Mouse (Mus musculus) lung, adult 2 months (tissue): Measurements from ENCODE around the gene 1810009J06Rik. TPM values are rescaled to one million over a fixed set of nuclear protein-coding genes. Genes with fewer than 3 reads are reported as not detected.
"Not testable (repeated sequence)": the region's sequence is repeated elsewhere in the genome, so short reads cannot be mapped to it uniquely, and the experiment has no call there.

Source experiments
- DNase-seq: peaks from one replicate; pipeline ENCODE4 v3.0.0; 2022
- H3K4me1 ChIP-seq: fragments of 200-500 bp; 2 replicates; pipeline ENCODE4 v1.6.1; 2011; ENCODE audit warnings: low read length; ENCODE audit not compliant: control insufficient read depth, insufficient read depth
- H3K4me3 ChIP-seq: fragments of 200-500 bp; replicated peaks from 2 replicates; pipeline ENCODE3; 2011; ENCODE audit warnings: low read depth, mild to moderate bottlenecking, control low read depth, low read length; ENCODE audit errors: extremely low read depth
- CTCF ChIP-seq: fragments of 200-500 bp; IDR thresholded peaks from 2 replicates; pipeline ENCODE4 v1.5.1; 2011; ENCODE audit warnings: mild to moderate bottlenecking, low read length, control low read depth; ENCODE audit not compliant: insufficient read depth
- POLR2A ChIP-seq: fragments of 200-500 bp; IDR thresholded peaks from 2 replicates; pipeline ENCODE4 v1.6.1; 2011; ENCODE audit warnings: low read depth, mild to moderate bottlenecking, control low read depth, low read length, borderline replicate concordance; ENCODE audit errors: extremely low read depth
- WGBS: fragments of 180-500 bp; shearing (Covaris S2); methylation state at CpG from one replicate; pipeline ENCODE4 v1.1.7; 2018; 5-methylcytosine and 5-hydroxymethylcytosine counted together
- polyA plus RNA-seq: library from polyadenylated mRNA; depleted of rRNA; stranded (reverse); fragments of >200 nt; gene quantifications from 2 replicates; pipeline ENCODE4 v1.2.3, GENCODE M21; 2012; rRNA removed

The 1810009J06Rik gene
- not detected in 2 replicates for polyA plus RNA-seq

GRCm38 (mm10) chr6:40964454-40964853 is at the start of gene 1810009J06Rik:
1810009J06Rik (plus strand) TSS chr6:40964754.
- H3K4me3 ChIP-seq, H3K4me1 ChIP-seq, DNase-seq: not testable (repeated sequence)
- 87% methylated on average over 2 of the region's 2 CpGs for WGBS

GRCm38 (mm10) chr6:40919954-40920353 is 44.6 kb upstream of the 1810009J06Rik start:
- no peak for DNase-seq
- whole genome bisulfite sequencing: 81% methylated on average over 4 of the region's 4 CpGs
- no peak overlapping the region for H3K4me3 ChIP-seq
- no peaks in the 10 kb centered on the region for H3K4me1 ChIP-seq
- TF ChIP-seq CTCF (no peak), POLR2A (no peak)

- Histone ChIP-seq H3K4me1 (no peaks in the 10 kb centered on the region), H3K4me3 (no peak within 1 kb of the TSS)
- no peak for DNase-seq
- WGBS: 90% methylated on average over 10 of the region's 10 CpGs
- TF ChIP-seq CTCF (no peak), POLR2A (no peak)
Measured at GRCm38 (mm10) chr6:40940457-40940856, 24.1 kb upstream of the 1810009J06Rik start, which contains the start of gene 1700074P13Rik. 1700074P13Rik (minus strand) TSS chr6:40940557.

GRCm38 (mm10) chr6:40951770-40952169 is 12.8 kb upstream of the 1810009J06Rik start, which contains the start of gene Gm4744:
Gm4744 (minus strand) TSS chr6:40951870.
- DNase-seq: no peak
- H3K4me3 ChIP-seq: no peak within 1 kb of the TSS
- no peaks in the 10 kb centered on the region for H3K4me1 ChIP-seq
- TF ChIP-seq POLR2A (no peak), CTCF (no peak)

GRCm38 (mm10) chr6:40953716-40954115 is 10.8 kb upstream of the 1810009J06Rik start:
- Histone ChIP-seq H3K4me3 (no peak overlapping the region), H3K4me1 (no peaks in the 10 kb centered on the region)
- DNase-seq: no peak
- TF ChIP-seq CTCF (no peak), POLR2A (no peak)
- 44% methylated on average over 2 of the region's 2 CpGs for WGBS

GRCm38 (mm10) chr6:40999379-40999778 is 34.8 kb downstream of the 1810009J06Rik start, which contains the start of gene Gm2663:
Gm2663 (minus strand) TSS chr6:40999479.
- H3K4me3 ChIP-seq, DNase-seq, H3K4me1 ChIP-seq: not testable (repeated sequence)

GRCm38 (mm10) chr6:41015065-41015464 is 50.5 kb downstream of the 1810009J06Rik start:
- no peak overlapping the region for H3K4me3 ChIP-seq
- DNase-seq: no peak
- H3K4me1 ChIP-seq: no peaks in the 10 kb centered on the region
- 77% methylated on average over 4 of the region's 4 CpGs for WGBS
- TF ChIP-seq POLR2A (no peak), CTCF (no peak)

Other genes starting within 250 kb of the 1810009J06Rik start
- gene Moxd2, start 77.3 kb upstream of the 1810009J06Rik start, polyA plus RNA-seq: not detected in 2 replicates
- gene Prss58, start 64.4 kb upstream of the 1810009J06Rik start, polyA plus RNA-seq: not detected in 2 replicates
- not detected in 2 replicates for gene 1700074P13Rik, start 24.2 kb upstream of the 1810009J06Rik start, polyA plus RNA-seq
- gene Gm4744, start 12.9 kb upstream of the 1810009J06Rik start, polyA plus RNA-seq: not detected in 2 replicates
- not detected in 2 replicates for gene Gm2663, start 34.7 kb downstream of the 1810009J06Rik start, polyA plus RNA-seq
- gene 2210010C04Rik, start 70.8 kb downstream of the 1810009J06Rik start, polyA plus RNA-seq: 0.14 and 3.2 TPM in 2 replicates